Mouse (Mus musculus) cortical plate, adult 2 months (tissue): Measurements from ENCODE around the gene Tas2r143. TPM values are rescaled to one million over a fixed set of nuclear protein-coding genes. Genes with fewer than 3 reads are reported as not detected.

Source experiments
- H3K27ac ChIP-seq: fragments of 200-500 bp; 2 replicates; pipeline ENCODE4 v1.5.1; 2012; ENCODE audit warnings: low read length, control low read depth, inconsistent platforms; ENCODE audit not compliant: insufficient read depth
- H3K4me1 ChIP-seq: fragments of 200-500 bp; 2 replicates; pipeline ENCODE4 v1.6.1; 2011; ENCODE audit warnings: low read length; ENCODE audit not compliant: control insufficient read depth, insufficient read depth
- H3K4me3 ChIP-seq: fragments of 200-500 bp; 2 replicates; pipeline ENCODE4 v1.5.1; 2011; ENCODE audit warnings: mild to moderate bottlenecking, low read length, control low read depth; ENCODE audit not compliant: insufficient read depth
- CTCF ChIP-seq: fragments of 200-500 bp; IDR thresholded peaks from 2 replicates; pipeline ENCODE4 v1.5.1; 2011; ENCODE audit warnings: mild to moderate bottlenecking, control low read depth, low read length; ENCODE audit not compliant: insufficient read depth; ENCODE audit errors: extremely low read depth
- POLR2A ChIP-seq: fragments of 200-500 bp; IDR thresholded peaks from 2 replicates; pipeline ENCODE4 v1.6.1; 2011; ENCODE audit warnings: mild to moderate bottlenecking, low read length, control low read depth; ENCODE audit not compliant: insufficient read depth; ENCODE audit errors: extremely low read depth
- polyA plus RNA-seq: library from polyadenylated mRNA; depleted of rRNA; stranded (reverse); fragments of >200 nt; gene quantifications from 2 replicates; pipeline ENCODE4 v1.2.3, GENCODE M21; 2012

Gene Tas2r143
- polyA plus RNA-seq, 1 experiment, result 0.13 TPM

DNA sequence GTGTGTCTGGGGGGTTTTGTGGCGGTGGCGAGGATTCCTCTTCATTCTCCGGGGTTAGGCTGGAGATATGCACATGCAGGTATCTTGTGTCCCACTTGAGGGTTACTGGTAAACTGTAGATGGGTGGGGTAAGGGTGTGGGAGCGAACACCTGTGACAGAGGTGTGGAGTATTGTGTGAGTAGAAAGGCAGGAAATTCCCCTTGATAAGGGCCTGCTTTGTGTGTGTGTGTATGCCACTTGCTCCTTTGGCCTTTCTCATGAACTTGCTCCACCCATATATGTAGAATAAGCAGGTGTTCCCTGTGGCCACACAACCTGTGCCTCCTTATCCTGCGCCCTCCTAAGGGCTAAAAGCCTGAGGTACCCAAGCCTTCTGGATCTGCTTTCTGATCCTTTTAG lies 43.1 kb upstream of the Tas2r143 start:
- Histone ChIP-seq H3K4me3 (no peak overlapping the region), H3K4me1 (peaks cover 10% of the 10 kb centered on the region), H3K27ac (no peak overlapping the region)
- no peak for TF ChIP-seq CTCF
- no peak for TF ChIP-seq POLR2A

- TF ChIP-seq POLR2A (no peak), CTCF (no peak)
- Histone ChIP-seq H3K27ac (no peak overlapping the region), H3K4me1 (peaks cover 10% of the 10 kb centered on the region)
Measured at GRCm38 (mm10) chr6:42357901-42358300, 42.1 kb upstream of the Tas2r143 start.

DNA sequence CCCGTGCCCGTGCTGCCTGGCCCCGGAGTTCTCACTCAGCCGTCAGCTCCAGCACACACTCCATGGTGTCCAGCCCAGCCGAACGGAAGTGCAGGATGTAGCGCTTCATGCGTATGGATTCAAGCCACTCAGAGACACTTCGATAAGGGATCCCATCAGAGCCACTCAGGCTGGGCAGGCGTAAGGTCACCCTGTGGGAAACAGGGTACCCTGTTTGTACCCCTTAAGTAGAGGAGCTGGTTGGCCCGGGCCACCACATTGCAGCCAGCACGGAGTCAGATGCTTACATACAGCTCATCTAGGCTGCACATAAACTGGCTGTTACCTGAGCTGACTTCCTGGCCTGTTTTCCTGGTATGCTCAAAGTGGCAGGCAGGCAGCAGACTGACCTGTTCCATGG lies 41.1 kb upstream of the Tas2r143 start:
- TF ChIP-seq POLR2A (no peak), CTCF (no peak)
- H3K27ac ChIP-seq, result no peak overlapping the region
- H3K4me3 ChIP-seq, result no peak overlapping the region
- H3K4me1 ChIP-seq, result peaks cover 4% of the 10 kb centered on the region

More at GRCm38 (mm10) chr6:42357901-42358300, 42.1 kb upstream of the Tas2r143 start:
- H3K4me3 ChIP-seq, result no peak overlapping the region

- Histone ChIP-seq H3K27ac (no peak overlapping the region), H3K4me3 (no peak overlapping the region), H3K4me1 (peaks cover 1% of the 10 kb centered on the region; the same call in 1 of the 2 replicates)
- TF ChIP-seq POLR2A (no peak), CTCF (no peak)
Measured at GRCm38 (mm10) chr6:42359364-42360147, 40.5 kb upstream of the Tas2r143 start.

DNA sequence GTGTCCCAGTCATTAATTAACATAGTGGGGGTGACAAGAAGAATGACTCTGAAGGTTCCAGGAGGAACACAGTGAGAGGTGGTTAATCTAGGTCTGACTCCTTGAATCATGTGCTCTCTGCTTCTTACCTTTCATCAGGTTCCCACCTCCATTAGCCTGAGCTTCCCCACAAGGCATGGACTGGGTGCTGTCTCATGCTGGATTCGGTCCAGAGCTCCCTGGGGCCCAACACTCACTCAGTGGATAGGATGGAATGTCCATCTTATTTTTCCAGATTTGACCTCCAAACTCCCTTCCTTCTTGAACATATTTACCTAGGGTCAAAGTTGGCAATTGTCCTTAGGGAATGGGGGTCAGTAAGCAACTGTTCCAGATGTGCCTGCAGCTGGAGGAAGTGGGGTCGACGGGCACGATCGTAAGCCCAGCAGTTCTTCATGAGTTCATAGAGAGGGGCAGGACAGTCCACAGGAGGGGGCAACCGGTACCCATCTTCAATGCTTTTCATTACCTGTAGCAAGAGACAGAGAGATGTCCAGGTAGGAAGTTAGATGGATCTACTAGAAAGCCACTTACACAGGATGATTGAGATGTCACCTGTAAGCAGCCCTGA lies 39.7 kb upstream of the Tas2r143 start:
- Histone ChIP-seq H3K27ac (no peak overlapping the region), H3K4me1 (no peaks in the 10 kb centered on the region), H3K4me3 (no peak overlapping the region)
- TF ChIP-seq CTCF (no peak), POLR2A (no peak)

DNA sequence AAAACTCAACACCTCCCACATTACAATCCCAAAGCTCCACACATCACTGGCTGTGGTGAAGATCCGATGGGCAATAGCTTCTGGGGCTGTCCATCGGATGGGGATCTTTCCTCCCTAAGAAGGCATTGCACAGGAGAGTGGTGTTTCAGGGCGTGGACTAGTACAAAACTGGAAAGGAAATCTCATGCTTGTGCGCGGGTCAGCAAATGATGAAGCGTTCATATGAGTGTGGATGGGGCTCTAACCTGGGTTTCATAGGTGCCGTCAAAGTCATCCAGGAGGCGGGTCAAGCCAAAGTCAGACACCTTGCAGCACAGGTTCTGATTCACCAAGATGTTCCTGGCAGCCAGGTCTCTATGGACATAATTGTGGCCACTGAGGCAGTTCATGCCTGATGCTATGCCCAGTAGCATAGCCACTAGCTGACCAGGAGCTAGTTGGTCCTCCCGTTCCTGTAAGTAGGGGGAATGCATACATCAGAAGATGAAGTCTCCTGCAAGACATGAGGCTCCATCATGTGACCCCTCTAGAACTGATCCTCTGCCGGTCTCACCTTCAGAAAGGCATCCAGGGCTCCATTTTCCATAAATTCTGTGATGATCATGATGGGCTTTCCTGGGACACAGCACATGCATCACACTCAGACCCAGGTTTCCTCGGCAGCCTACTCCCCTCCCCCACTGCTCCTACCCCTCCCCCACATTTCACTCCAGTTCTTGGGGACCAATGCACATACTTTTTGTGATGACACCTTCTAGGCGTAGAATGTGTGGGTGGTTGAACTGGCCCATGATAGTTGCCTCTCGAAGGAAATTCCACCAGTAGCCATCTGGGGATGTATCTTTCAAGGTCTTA lies 38.8 kb upstream of the Tas2r143 start:
- no peak overlapping the region for H3K27ac ChIP-seq
- no peaks in the 10 kb centered on the region for H3K4me1 ChIP-seq
- TF ChIP-seq CTCF, result no peak
- no peak for TF ChIP-seq POLR2A
- H3K4me3 ChIP-seq, result no peak overlapping the region

DNA sequence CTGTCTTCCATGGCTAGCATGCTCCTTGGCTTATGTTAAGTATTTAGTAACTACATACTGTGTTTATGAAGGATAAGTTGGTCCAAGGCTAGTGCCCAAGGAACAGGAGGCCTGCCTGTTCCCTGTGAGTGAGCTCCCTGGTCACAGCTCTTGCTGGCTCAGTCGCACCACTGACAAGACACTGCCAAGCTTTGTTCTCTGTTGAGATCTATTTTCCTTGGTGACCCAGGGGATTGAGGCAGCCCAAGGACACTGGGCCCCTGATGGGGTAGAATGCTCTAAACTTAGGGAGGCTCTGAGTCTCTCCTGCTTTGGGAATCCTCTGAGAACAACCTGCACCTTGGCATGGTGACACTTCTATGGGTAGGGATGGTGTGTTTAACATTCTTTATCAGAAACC lies 38.0 kb upstream of the Tas2r143 start:
- Histone ChIP-seq H3K27ac (no peak overlapping the region), H3K4me1 (no peaks in the 10 kb centered on the region), H3K4me3 (no peak overlapping the region)
- TF ChIP-seq CTCF (no peak), POLR2A (no peak)

DNA sequence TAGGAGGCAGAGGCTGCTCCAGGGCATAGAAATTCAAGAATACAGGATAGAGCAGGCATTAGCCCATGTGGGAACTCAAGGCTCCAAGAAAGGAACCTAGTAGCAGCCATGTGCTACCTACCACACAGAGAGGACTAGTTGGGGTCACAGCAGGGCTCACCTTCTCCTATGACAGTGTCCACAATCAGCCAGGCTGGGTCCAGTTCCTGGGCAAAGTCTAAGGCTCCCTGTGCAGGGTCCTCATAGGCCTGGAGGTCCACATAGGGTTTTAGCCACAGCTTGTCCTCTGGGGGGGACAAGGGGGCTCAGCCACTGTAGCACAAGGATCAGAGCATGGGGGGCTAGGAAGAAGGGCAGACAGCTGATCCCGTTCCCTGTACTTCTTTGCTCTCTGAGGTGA lies 37.5 kb upstream of the Tas2r143 start:
- no peak for TF ChIP-seq POLR2A
- no peak for TF ChIP-seq CTCF
- Histone ChIP-seq H3K27ac (no peak overlapping the region), H3K4me3 (no peak overlapping the region), H3K4me1 (no peaks in the 10 kb centered on the region)

DNA sequence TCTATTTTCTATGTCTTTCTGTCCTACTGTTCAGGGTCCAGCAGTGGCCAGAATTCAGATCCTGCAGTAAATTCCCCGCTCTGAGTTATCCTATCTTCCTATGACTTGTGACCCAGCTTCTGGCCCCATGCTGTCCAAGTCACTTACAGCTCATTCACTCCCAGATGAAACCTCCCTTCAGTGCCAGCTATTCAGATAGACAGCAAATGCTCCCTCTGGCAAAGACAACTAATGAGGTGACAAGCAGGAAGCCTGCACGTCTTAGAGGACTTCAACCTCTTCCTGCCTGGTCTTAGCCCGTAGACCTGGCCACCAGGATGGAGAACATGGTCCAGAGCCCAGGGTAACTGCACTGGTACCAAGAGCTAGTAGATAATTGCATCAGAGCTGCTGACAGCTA lies 37.1 kb upstream of the Tas2r143 start:
- TF ChIP-seq POLR2A, result no peak
- TF ChIP-seq CTCF, result no peak
- no peaks in the 10 kb centered on the region for H3K4me1 ChIP-seq
- no peak overlapping the region for H3K27ac ChIP-seq

More for the DNA sequence above, 37.1 kb upstream of the Tas2r143 start:
- no peak overlapping the region for H3K4me3 ChIP-seq
